Mouse (Mus musculus) neural tube, embryonic 10.5 days (tissue): ENCODE measurements at regions not wholly inside any gene's neighbourhood (a gene's known extent, or its start where the extent isn't known, plus 50 kb on each side); places are given as distances from the start of the nearest gene placed in this dataset.

Source experiments
- DNase-seq: peaks from one replicate; pipeline ENCODE4 v3.0.0-alpha.2; 2017; ENCODE audit warnings: low spot score; ENCODE audit errors: extremely low spot score

DNA sequence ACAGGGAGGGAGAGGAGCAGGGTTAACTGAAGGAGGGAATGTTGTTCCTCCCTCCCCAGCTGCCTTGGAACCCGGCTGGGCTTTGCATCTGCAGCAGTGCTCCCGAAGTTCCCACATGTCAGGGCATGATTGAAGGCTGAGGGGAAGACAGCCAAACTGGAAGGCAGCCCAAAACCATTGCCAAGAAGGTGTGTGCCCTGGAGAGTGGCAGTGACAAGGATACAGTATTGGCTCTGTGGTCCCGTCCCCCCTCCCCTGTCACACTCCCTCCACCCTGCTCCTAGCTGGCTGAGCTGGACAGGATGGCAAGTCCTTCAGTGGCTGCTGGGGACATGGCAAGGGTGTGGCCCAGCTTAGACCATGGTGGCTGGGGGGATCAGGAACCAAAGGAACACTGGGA, 79.1 kb downstream of the Cyp26b1 start:
- DNase-seq = no peak

DNA sequence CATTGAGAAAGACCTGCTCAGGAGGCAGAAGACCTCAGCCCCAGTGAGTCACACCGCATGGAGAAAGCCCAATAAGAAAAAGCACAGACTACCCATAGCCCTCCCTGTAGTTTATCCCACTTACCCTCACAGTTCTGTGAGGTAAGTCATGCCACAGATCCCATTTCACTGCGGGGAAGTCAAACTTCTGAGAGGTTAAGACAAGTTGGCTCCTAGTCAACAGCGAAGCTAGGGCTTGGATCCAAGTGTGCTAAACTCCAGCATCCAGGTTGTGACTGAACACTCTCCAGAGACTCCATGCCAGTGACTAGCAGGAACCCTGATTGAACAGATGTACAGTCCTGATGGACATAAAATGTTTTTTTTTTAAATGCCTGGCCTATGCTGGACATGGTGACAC, 85.1 kb downstream of the Cyp26b1 start:
- DNase-seq = no peak

DNA sequence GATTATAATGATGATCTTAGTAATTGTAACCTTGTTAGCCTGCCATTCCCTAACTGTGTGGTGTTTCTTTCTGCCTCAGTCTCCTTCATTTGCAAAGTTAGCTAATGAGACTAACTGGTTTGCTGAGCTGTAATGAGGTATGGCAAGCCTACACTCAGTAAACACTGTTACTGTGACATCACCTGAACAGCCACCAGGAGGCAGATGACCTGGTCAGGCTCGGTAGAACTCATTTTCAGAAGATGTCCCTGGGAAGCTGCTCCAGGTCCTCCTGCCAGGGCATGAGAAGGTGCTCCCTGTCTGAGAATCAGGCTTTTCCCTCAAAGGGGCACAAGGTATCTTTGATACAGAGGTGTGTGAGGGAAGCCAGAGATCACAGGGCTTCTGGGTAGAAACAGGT, 87.0 kb downstream of the Cyp26b1 start:
- DNase-seq = no peak

DNA sequence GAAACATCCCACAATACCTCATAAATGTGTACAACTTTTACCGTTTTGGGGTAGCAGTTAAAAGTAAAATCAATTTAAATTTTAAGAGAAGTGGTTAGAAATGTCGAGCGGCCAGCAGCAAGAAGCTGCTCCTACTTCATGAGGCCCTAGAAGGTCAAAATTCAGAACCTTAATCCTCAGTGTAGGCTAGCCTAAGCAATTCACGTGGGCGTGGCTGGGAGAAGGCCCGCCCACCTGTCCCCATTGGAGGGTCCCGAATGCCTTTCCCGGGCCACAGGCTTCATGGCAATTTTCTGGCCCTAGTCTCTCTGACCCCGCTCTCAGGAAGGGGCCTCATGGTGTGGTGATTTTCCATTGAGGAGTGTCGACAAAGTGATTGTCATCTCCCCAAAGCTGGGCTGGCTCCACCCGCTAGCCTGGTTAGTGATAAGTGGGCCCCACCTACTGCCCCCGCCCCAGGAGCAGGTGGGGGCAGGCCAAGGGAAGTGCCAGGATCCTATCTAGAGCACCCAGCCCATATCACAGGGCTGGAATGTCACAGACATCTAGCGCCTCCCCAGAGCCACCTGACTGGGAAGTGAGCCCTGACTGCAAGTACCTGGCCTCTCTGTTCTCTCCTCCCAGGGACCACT, 93.3 kb downstream of the Cyp26b1 start:
- DNase-seq = no peak

DNA sequence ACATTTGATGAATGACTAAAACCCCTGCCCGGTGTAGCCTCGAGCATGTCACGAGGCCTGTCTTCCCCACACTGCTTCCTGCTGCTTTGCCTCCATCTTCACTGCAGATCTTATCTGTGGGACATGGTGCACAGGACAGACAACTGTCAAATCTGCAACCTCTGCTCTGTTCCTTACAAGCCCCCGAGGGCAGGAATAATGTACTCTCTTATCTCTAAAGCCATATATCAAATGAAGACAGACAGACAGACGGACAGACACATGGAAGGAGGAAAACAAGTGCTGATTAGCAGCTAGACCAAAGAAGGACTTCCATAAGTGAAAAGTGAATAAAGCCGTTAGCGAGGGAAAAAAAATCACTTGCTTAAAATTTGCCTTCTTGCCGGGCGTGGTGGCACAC, 95.6 kb downstream of the Cyp26b1 start:
- no peak for DNase-seq

DNA sequence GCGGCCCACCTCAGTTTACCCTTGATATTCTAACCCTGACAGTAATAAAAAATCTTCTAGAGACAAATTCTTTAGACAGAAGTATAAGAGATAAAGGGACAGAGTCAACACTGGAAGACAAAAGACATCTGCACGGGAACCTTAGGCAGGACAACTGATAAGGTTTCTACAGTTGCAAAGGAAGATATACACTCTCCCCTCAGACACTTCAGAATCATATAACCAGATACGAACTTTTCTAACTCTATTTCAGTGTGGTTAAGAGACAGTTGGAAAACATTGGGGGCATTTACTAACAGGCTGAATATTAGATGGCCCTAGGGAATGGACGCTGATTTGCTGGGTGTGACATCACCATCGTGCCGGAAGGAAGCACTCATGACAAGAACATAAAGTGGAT, 100.0 kb downstream of the Cyp26b1 start:
- no peak for DNase-seq

DNA sequence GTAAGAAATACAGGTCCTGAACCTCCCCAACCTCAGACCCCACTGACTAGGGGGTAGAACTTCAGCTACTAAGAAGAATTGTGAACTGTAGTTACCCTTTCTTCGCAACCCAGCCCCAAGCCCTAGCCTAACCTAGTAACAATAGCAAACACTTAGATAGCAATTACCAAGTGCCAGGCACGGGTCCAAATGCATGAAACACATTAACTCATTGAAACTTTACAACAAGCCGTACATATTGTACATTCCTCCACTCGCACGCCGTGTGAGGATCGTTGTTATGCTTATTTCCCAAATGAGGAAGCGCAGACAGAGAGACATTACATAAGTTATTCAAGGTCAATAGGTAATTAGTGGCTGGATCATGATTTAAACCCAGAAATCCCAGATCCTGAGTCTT, 100.5 kb downstream of the Cyp26b1 start:
- DNase-seq = no peak

DNA sequence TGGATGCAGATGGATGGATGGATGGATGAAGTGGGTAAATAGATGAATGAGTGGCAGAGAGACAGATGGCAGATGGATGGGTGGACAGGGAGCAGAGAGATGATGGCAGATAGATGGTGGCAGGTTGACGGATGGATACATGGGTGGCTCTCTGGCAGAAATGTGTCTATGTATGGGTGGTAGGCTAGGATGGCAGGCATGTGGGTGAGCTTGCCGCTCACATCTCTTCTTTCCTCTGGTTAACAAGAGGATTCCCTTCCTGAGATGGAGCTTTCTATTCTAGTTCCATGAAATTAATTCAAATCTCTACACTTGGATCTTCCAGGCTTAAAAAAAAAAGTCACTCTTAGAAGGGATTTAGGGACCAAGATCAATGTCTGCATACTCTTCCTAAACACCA, 101.1 kb downstream of the Cyp26b1 start:
- DNase-seq = no peak

DNA sequence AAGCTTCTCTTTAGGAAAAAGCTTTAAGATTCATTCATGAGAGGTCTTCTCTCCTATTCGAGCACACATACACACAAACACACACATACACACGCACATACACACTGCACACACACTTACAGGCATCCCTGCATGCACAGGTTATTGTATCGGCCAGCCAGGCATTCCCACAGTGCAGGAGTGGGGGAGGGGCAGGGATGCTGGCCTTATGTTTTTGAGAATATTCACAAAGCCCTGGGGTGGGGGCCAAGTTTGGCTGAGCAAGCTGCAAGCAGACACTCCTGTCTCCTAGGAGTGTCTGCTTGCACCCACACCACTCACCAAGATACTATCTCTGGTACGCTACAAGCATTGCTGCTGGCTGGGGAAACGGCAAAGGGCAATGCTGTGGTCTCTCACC, 102.6 kb downstream of the Cyp26b1 start:
- DNase-seq = no peak

DNA sequence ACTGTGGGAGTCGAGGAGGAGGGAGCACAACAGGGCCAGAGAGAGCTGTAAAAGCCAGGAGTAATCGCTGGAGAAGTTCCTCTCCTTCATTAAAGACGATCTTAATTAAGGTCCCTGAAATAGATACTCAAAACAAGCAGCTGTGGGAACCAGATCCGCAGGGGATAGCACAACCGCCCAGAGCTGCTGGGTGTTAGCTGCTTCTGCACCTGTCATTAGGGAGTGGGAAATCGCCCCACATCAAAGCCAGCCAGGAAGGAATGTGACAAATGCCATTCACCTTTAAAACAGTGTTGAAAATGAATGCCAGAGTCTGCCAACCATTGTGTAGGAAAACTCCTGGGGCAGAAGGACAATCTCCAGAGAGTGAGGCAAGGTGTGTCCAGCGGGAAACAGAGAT, 112.5 kb downstream of the Cyp26b1 start:
- no peak for DNase-seq

DNA sequence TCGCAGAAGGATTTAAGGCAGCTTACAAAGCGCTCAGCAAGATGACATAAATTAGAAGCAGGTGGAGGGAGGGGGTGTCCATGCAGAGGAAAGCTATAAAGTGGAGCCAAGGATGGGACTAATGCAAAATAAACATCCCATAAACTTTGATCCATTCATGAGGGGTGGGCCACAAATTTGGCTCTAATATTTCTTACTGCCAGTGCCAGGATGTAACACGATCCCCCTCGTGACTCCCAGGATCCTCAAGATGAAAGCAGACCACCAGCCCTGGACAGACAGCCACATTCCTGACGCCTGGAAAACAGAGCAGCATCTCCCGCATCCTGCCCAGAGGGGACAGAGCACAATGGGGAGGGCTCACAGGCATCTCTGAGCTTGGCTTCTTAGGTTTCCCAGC, 116.6 kb downstream of the Cyp26b1 start:
- DNase-seq = no peak

DNA sequence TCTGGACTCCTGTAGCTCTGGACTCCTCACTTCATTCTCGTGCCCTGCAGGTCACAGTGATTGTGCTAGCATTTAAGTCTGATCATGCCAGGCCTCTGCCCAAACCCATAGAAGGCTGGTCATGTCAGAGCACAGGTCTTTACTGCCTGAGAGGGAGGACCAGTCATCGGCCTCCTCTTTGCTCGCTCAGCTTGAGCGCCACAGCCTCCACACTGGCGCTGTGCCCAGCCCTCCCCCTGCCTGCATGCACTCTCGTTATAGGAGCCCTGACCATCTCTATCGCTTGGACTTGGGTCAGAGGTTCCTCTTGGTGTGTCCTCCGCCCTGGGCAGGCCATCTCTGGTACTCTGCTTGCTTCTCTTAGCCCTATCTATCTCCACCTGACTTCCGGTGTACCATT, 117.2 kb downstream of the Cyp26b1 start:
- no peak for DNase-seq

DNA sequence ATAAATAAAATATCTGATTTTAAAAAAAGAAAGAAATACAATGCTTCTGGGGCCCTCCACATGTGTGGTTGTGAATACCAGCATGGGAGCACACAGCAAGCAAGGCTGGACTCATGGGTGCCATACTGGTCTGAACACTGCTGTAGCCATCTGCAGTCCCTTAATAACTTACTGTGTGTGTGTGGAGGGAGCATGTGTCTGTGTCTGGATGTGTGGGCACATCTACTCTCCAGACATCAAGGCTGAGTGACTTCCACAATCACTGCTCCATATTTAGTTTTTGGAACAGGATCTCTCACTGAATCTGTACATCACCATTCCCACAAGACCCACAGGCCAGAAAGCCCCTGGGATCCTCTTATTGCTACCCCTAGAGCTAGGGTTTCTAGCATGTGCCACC, 118.9 kb downstream of the Cyp26b1 start:
- DNase-seq = no peak

DNA sequence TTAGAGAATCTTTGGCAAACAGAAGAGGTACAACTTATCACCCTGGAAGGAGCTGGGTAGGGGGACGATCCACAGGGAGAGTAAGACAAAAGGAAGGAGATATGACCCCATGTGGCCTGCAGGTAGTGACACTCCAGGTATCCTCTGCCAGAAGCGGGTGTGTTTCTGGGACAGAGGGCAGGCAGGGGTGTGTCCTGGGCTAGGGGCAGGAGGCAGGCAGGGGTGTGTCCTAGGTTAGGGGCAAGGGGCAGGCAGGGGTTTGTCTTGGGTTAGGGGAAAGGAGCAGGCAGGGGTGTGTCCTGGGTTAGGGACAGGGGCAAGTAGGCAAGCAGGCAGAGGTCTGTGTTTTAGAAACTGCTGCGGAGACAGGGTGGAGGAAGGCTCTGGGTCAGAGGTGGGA, 120.5 kb downstream of the Cyp26b1 start:
- DNase-seq = no peak

DNA sequence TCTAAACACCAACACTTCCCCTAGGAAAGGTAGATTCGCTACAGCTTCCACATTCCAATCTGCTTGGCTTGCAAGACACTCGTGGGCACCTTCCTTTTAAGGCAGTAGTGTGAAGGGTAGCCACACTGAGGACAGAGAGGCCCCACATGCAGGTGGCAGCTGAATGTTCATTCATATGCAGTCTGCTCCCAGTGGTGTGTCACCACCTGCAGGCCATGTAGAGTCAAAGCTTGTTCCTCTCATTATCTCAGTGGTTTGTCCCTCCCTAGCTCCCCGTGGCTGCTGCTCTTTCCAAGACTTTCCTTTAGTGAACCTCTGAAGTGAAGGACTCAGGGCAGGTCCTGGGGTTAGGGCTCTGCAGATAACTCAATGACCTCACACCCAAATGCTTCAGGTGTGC, 121.4 kb downstream of the Cyp26b1 start:
- no peak for DNase-seq

DNA sequence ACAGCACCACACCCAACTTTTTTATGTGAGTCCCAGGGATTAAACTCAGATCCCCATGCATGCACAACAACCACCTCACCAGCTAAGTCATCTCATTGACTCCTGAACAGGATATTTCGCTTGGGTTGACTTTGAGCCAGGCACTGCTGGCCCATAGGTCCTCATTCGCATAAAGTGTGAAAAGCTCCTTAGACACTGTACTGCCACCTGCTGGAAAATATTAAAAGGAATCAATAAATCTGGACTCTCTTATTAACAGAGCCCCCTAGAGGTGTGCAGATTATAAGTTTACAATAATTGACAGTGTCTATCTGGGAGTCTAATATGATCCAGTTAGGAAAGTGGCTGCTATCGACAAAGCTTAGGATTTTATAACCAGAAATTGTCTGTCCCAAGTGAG, 126.4 kb downstream of the Cyp26b1 start:
- no peak for DNase-seq

DNA sequence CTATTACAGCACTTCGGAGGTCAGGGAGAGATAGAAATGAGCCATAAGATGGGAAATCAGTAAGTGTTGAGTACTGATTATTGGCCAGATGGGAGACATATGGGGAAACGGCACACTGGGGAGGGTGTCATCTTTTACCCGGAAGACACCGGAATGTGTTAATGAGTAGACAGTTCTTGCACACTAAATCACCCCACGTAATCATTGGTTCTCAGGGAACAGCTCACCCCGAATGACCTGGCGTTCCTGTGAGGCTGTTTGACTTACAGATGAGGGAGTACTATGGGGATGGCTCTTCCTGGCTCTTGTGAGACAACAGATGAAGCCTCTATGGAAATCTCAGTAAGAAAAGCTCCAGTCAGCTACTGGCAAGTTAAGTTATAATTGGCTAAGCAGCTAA, 127.5 kb downstream of the Cyp26b1 start:
- no peak for DNase-seq

DNA sequence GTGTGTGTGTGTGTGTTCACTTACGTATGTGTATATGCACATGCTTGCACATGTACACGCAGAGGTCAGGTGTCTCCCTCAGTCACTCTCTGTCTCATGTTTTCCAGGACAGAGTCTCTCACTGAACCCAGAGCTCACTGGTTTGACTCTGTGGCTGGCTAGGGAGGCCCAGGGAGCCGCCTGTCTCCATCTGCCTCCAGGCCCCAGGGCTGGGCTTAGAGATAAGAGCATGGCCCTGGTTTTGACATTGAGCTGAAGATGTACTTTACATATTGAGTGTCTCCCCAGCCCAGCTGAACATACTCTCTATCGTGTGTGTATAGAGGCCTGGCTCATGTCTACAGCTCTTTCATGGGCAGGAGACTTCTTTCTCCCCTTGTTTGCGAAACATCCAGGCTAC, 128.1 kb downstream of the Cyp26b1 start:
- no peak for DNase-seq

DNA sequence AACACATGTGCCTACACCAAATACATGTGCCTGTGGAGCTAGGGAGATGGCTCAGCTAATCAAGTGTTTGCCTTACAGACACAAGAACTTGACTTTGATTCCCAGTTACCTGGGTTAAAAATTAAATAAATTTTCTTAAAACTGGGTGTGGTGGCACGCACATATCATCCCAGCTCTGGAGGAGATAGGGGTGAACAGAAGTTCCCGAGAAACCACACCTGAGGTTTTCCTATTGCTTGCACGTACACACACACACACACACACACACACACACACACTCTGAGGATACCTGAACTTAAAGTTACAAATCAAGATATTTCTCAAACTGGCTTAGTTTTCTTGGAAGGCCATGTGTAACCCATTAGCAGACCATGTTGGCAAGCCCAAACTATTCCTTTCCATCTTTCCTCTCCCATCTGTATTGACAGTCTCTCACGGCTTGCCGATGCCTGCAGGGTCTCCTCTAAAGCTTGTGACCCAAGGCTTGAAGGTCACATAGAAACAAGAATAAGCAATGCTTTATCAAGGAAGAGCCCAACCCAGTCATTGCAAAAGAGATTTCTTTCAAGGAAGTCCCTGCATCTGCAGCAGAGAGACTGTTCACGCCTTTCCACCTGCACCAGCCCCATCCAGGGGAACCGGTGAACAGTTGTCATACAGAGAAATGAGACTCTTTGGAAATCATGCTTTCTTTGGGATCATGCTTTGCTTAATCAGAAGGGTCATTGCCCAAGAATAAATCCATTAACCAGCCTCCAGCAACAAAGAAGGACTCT, 129.9 kb downstream of the Cyp26b1 start:
- DNase-seq = no peak

DNA sequence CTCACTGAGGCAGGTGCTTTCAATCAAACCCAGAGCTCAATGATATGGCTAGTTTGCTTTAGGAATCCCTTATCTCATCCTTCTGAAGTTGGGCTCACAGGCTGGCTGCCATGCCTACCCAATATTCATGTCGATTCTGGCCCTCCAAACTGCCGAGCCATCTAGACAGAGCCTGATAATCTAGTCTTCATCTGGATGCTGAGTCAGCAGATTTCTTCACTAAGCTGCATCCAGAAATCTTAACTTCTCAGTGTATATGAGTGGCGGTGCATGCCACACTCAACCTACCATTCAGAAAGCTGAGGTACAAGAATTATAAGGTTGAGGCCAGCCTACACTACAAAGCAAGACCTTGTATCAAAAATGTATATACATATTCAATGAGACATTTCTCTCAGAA, 136.9 kb downstream of the Cyp26b1 start:
- DNase-seq = no peak

DNA sequence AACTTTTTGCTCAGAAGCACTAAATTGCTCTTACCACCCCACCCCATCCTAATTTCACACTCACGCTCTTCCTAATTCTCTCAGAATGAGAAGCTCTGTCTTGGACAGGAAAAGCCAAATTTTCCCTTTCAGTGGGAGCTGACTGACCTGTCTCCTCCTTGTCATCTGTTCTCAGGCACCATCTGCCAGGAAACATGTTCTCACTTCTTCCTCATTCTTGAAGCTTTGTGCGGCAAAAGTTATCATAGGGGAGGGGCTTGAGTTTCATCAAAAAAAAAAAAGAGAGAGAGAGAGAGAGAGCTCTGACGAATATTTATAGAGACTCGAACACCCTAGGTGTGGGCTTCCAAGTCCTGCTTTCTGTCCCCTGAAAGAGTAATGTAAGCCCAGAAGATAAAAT, 148.6 kb downstream of the Cyp26b1 start:
- no peak for DNase-seq

DNA sequence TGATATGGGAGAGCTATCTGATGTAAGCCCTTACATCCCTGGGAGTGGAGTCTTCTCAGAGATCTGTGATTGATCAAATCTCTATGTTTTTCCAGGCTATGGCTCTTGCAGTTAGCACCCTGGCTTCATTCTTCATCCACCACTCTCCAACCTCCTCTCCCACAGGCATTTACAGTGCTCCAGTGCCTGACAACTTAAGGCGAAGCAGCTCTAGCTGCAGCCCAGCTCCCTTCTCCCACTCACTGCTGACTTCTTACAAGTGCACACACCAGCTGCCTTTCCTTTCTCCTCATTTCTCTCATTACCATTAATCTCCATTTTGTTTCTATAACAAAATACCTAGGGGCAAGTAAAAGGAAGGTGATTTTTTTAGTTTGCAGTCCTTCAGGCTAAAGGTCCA, 151.0 kb downstream of the Cyp26b1 start:
- no peak for DNase-seq

DNA sequence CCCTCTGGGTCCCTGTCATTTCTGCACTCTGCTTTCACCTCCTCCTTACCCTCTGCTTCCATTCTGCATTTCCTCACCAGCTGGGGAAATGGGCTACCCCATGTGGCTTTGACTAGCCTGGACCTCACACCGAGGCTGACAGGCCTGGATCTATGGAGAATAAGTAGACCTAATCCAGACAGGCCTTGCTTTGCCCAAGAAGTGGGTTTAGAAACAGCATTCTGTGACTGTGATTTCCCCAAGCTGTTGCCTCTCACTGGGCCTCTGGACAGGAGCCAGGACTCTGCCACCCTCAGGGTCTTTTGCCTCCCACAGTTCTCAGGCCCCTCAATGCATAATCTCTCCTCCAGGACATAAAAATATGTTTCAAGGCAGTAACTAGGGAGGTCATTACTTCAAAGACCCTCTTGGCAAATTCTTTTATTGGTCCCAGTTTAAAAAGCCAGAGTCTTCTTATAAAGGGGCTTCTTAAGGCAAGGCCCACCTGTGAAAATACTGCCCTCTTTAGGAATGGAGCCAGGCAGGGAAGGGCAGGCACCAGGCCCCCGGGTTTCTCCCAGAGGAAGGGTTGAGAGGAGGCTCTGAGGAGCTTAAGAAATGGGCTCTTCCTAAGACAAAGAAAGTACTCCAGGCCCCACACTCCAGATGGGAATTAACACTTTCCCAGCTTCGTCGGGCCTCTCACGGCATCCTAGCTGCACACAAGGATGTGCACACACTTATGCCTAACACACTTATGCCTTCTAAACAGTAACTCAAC, 151.8 kb downstream of the Cyp26b1 start:
- DNase-seq = no peak
